Comparison of ENCODE assay signal across 8 mouse cellular contexts in the genomic region with DNA sequence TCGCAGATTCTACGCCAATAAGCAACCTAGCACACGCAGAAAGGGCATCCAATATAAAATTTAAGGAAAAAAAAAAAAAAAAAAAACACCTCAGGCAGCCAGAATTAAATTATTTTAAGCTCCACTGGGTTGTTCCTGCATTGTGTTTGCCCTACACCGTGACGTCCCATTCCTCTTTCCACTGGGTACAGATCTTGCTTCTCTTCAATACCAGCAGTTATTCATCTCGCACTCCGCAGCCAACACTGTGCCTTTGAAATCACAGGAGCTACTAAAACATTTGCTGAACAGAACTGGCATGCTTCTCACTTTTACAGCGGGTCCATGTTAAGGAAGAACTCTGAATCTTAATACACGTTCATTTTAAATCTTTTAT. TPM values are rescaled to one million over a fixed set of nuclear protein-coding genes. Genes with fewer than 3 reads are reported as not detected.
A peak's percentile ranks its signal among the peaks of the same experiment; 100 is the strongest.
DNase-seq lines count a peak whose midpoint lies in the region; ATAC-seq and TF ChIP-seq lines count a peak whose summit lies in the region.

No protein-coding gene starts in this region.

- WGBS in kidney, embryonic 14.5 days: 15% methylated on average over 9 of the region's 9 CpGs
- 2% methylated on average over 9 of the region's 9 CpGs for WGBS in forebrain, postnatal 0 days

- H3K4me2 ChIP-seq in kidney, embryonic 14.5 days (replicated peaks; ENCODE audit: low read depth, low read length): peak overlapping the region; percentile 65
- H3K4me2 ChIP-seq in forebrain, postnatal 0 days (ENCODE audit: low read depth): peak overlapping the region; percentile 71

- no peaks in the 10 kb centered on the region for H3K9me3 ChIP-seq in kidney, embryonic 14.5 days (ENCODE audit: control insufficient read depth, low read length)
- H3K9me3 ChIP-seq in forebrain, postnatal 0 days (ENCODE audit: low read length): no peaks in the 10 kb centered on the region

- peak overlapping the region; percentile 64; the same call in 1 of the 2 replicates for H3K27ac ChIP-seq in kidney, embryonic 14.5 days (ENCODE audit: low read depth, low read length)
- no peak overlapping the region for H3K27ac ChIP-seq in brown adipose tissue, adult 24 weeks (replicated peaks; ENCODE audit: low read depth, low read length)
- H3K27ac ChIP-seq in forebrain, postnatal 0 days (ENCODE audit: low read depth, low read length): peak overlapping the region; percentile 99

- peak overlapping the region; percentile 63 for H3K4me3 ChIP-seq in kidney, embryonic 14.5 days (ENCODE audit: low read length)
- peak overlapping the region; percentile 91 for H3K4me3 ChIP-seq in brown adipose tissue, adult 24 weeks (ENCODE audit: insufficient read depth, low read depth, low read length)
- peak overlapping the region; percentile 58 for H3K4me3 ChIP-seq in forebrain, postnatal 0 days (ENCODE audit: low read depth, low read length)

- intact Hi-C loops in left cerebral cortex, postnatal 36 days (cut with DNase I): loop anchor here (1.0 to 10.0 kb wide), 4 partner anchors 14 to 128 kb away; partner anchors contain the start of gene Lgi1

- ATAC-seq in kidney, embryonic 14.5 days (ENCODE audit: low FRiP score, low TSS enrichment): no peak
- peak; percentile 65 for ATAC-seq in forebrain, postnatal 0 days

- peak overlapping the region; percentile 67; the same call in 1 of the 2 replicates for H3K9ac ChIP-seq in kidney, embryonic 14.5 days (ENCODE audit: low read depth, low read length)
- peak overlapping the region; percentile 66 for H3K9ac ChIP-seq in forebrain, postnatal 0 days

- H3K4me1 ChIP-seq in kidney, embryonic 14.5 days (ENCODE audit: control insufficient read depth, insufficient read depth, low read length): peaks cover 6% of the 10 kb centered on the region; the same call in 1 of the 2 replicates
- H3K4me1 ChIP-seq in brown adipose tissue, adult 24 weeks (ENCODE audit: control insufficient read depth, insufficient read depth, insufficient read length, low read length): no peaks in the 10 kb centered on the region
- H3K4me1 ChIP-seq in forebrain, postnatal 0 days (ENCODE audit: insufficient read depth): peaks cover 6% of the 10 kb centered on the region; the same call in 1 of the 2 replicates

- DNase-seq in kidney, postnatal 14 days: no peak
- DNase-seq in forebrain, postnatal 0 days: peak; percentile 82
- peak; percentile 29 to 52 for DNase-seq in left cerebral cortex, postnatal 36 days (ENCODE audit: low spot score in 2 of 2)
- peak; percentile 20 for DNase-seq in retina, adult 2 months (ENCODE audit: low read depth, low spot score)
- DNase-seq in adrenal gland, adult 2 months: no peak
- no peak for DNase-seq in T-cell, adult 2 months (ENCODE audit: low spot score)

- no peaks in the 10 kb centered on the region for H3K36me3 ChIP-seq in kidney, embryonic 14.5 days (ENCODE audit: control insufficient read depth, insufficient read depth, low read length)
- H3K36me3 ChIP-seq in forebrain, postnatal 0 days (ENCODE audit: insufficient read depth): no peaks in the 10 kb centered on the region

- no peak for TF ChIP-seq CTCF in forebrain, postnatal 0 days (IDR thresholded peaks at IDR 0.05; ENCODE audit: low read depth)

- no peaks in the 10 kb centered on the region for H3K27me3 ChIP-seq in kidney, embryonic 14.5 days (ENCODE audit: control insufficient read depth, insufficient read depth, low read length)
- H3K27me3 ChIP-seq in forebrain, postnatal 0 days (ENCODE audit: insufficient read depth, low read length): no peaks in the 10 kb centered on the region

RNA-seq across cellular contexts. Expression of gene Fra10ac1, which starts 0.7 kb away (rescaled TPM):
- 36.2 and 42.7 TPM in 2 replicates for polyA plus RNA-seq in kidney, embryonic 14.5 days (2014; fragmentation: Nextera tagmentation; extraction: Ambion mirVana)
- polyA plus RNA-seq in brown adipose tissue, adult 24 weeks (2012; ENCODE audit: insufficient read depth, insufficient read length, missing spikeins): 25.1 and 26.9 TPM in 2 replicates
- total RNA-seq in forebrain, postnatal 0 days (2014; rRNA removed): 10.6 and 13.0 TPM in 2 replicates
- 32.6 and 36.1 TPM in 2 replicates for polyA plus RNA-seq in forebrain, postnatal 0 days (2015; fragmentation: Nextera tagmentation; extraction: Ambion mirVana)
- total RNA-seq in left cerebral cortex, postnatal 36 days (2021): 10 to 100 TPM; 12.6 to 16.0 TPM
- total RNA-seq in adrenal gland, adult 2 months (2021): 10 to 100 TPM; 11.2 to 16.3 TPM
- polyA plus RNA-seq in adrenal gland, adult 2 months (2012; rRNA removed): 2.6 and 4.5 TPM in 2 replicates

RNA-seq across cellular contexts. Expression of gene Lgi1, which starts 39.7 kb away (rescaled TPM):
- polyA plus RNA-seq in kidney, embryonic 14.5 days (2014; fragmentation: Nextera tagmentation; extraction: Ambion mirVana): 0.86 and 1.6 TPM in 2 replicates
- polyA plus RNA-seq in brown adipose tissue, adult 24 weeks (2012; ENCODE audit: insufficient read depth, insufficient read length, missing spikeins): 4.0 and 9.8 TPM in 2 replicates
- total RNA-seq in forebrain, postnatal 0 days (2014; rRNA removed): 19.2 and 20.3 TPM in 2 replicates
- polyA plus RNA-seq in forebrain, postnatal 0 days (2015; fragmentation: Nextera tagmentation; extraction: Ambion mirVana): 19.3 and 25.7 TPM in 2 replicates
- 100 to 1,000 TPM; 135 to 144 TPM for total RNA-seq in left cerebral cortex, postnatal 36 days (2021)
- 1 to 10 TPM in 1 of 2 experiments, under 1 TPM in 1; 0.43 to 1.8 TPM for total RNA-seq in adrenal gland, adult 2 months (2021)
- 0.09 TPM in 2 replicates for polyA plus RNA-seq in adrenal gland, adult 2 months (2012; rRNA removed)

Comparison
In these comparisons a context has a peak if more than half of its experiments do, and no peak if none do; other contexts are left out.
1. DNase-seq: peak in forebrain, postnatal 0 days (single experiment), left cerebral cortex, postnatal 36 days (2 of 2) and retina, adult 2 months (single experiment); none in kidney, postnatal 14 days (single experiment), adrenal gland, adult 2 months (single experiment) and T-cell, adult 2 months (single experiment).
2. Peak in every context shown above with its lines, with median percentiles within 50 percentile points of each other: H3K4me3 ChIP-seq.